Mouse (Mus musculus): ENCODE results near the gene Tmem200c. TPM values are rescaled to one million over a fixed set of nuclear protein-coding genes. Genes with fewer than 3 reads are reported as not detected.

Tmem200c gene
- polyA plus RNA-seq (2016; fragmentation: Nextera tagmentation; extraction: Ambion mirVana), result 3.5 TPM in 2 replicates

GRCm38 (mm10) chr17:68826323-68826722 lies at the start of gene Tmem200c:
Tmem200c (plus strand) TSS chr17:68826623.
- Histone ChIP-seq H3K4me2 (replicated peaks) (no peak within 1 kb of the TSS), H3K36me3 (no peaks in the 10 kb centered on the region), H3K9ac (no peak within 1 kb of the TSS), H3K4me1 (no peaks in the 10 kb centered on the region), H3K9me3 (replicated peaks) (no peaks in the 10 kb centered on the region), H3K27me3 (no peaks in the 10 kb centered on the region), H3K4me3 (no peak within 1 kb of the TSS), H3K27ac (no peak within 1 kb of the TSS)
- WGBS, result 90% methylated on average over 6 of the region's 6 CpGs
- no peak for ATAC-seq (ENCODE audit: low FRiP score)

GRCm38 (mm10) chr17:68793741-68794140 lies 32.7 kb upstream of the Tmem200c start:
- WGBS, result 84% methylated on average over 4 of the region's 4 CpGs
- H3K27ac ChIP-seq, result no peak overlapping the region
- no peak overlapping the region for H3K4me3 ChIP-seq
- H3K9ac ChIP-seq, result no peak overlapping the region
- no peaks in the 10 kb centered on the region for H3K36me3 ChIP-seq
- no peaks in the 10 kb centered on the region for H3K27me3 ChIP-seq
- H3K4me1 ChIP-seq, result no peaks in the 10 kb centered on the region
- no peak for ATAC-seq (ENCODE audit: low FRiP score)
- no peaks in the 10 kb centered on the region for H3K9me3 ChIP-seq (replicated peaks)
- H3K4me2 ChIP-seq (replicated peaks), result no peak overlapping the region

DNA sequence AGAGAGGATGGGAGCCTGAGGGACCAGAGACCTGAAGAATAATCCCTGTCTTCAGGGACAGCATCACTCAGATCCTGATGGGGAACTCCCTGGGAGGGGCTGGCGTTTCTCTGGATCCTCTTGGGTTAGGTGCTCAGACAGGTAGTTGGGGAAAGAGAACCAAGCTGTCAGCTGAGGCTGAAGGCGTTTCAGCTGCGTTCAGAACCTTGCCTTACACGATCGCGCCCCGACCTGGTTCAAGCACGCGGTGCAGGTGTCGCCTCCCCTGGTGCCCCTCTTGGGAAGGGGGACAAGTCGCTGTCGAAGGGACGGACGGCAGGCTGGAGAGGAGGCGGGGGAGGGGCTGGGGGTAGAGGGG lies 10.2 kb downstream of the Tmem200c start:
- 0% methylated on average over 15 of the region's 15 CpGs for WGBS
- peak; percentile 9; the same call in 1 of the 2 replicates for ATAC-seq (ENCODE audit: low FRiP score)
- Histone ChIP-seq H3K9me3 (replicated peaks) (no peaks in the 10 kb centered on the region), H3K36me3 (no peaks in the 10 kb centered on the region), H3K9ac (peak overlapping the region; percentile 70), H3K4me2 (replicated peaks) (peak overlapping the region; percentile 79), H3K27ac (no peak overlapping the region), H3K4me1 (peaks cover 21% of the 10 kb centered on the region), H3K27me3 (peaks cover 55% of the 10 kb centered on the region), H3K4me3 (peak overlapping the region; percentile 62)

- Histone ChIP-seq H3K4me1 (peaks cover 24% of the 10 kb centered on the region), H3K4me2 (replicated peaks) (peak overlapping the region; percentile 79), H3K36me3 (no peaks in the 10 kb centered on the region), H3K4me3 (peak overlapping the region; percentile 62), H3K27ac (peak overlapping the region; percentile 2; the same call in 1 of the 2 replicates), H3K9me3 (replicated peaks) (no peaks in the 10 kb centered on the region), H3K9ac (peak overlapping the region; percentile 70), H3K27me3 (peaks cover 60% of the 10 kb centered on the region)
- WGBS, result under 1% methylated on average over 63 of the region's 72 CpGs
- peak; percentile 86 for ATAC-seq (ENCODE audit: low FRiP score)
These were observed 10.8 kb downstream of the Tmem200c start for GRCm38 (mm10) chr17:68837013-68837858.

GRCm38 (mm10) chr17:68837859-68838194 lies 11.4 kb downstream of the Tmem200c start:
- Histone ChIP-seq H3K27me3 (peaks cover 60% of the 10 kb centered on the region), H3K36me3 (no peaks in the 10 kb centered on the region), H3K4me3 (peak overlapping the region; percentile 62), H3K4me2 (replicated peaks) (peak overlapping the region; percentile 79), H3K9ac (peak overlapping the region; percentile 70; the same call in 1 of the 2 replicates), H3K4me1 (peaks cover 24% of the 10 kb centered on the region), H3K9me3 (replicated peaks) (no peaks in the 10 kb centered on the region), H3K27ac (no peak overlapping the region; the same call in 1 of the 2 replicates)
- 5% methylated on average over 4 of the region's 4 CpGs for WGBS
- ATAC-seq (ENCODE audit: low FRiP score), result no peak

- Histone ChIP-seq H3K4me3 (peak overlapping the region; percentile 53; the same call in 1 of the 2 replicates), H3K4me2 (replicated peaks) (peak overlapping the region; percentile 95), H3K36me3 (no peaks in the 10 kb centered on the region), H3K4me1 (peaks cover 24% of the 10 kb centered on the region), H3K9me3 (replicated peaks) (no peaks in the 10 kb centered on the region), H3K9ac (no peak overlapping the region), H3K27ac (no peak overlapping the region), H3K27me3 (peaks cover 57% of the 10 kb centered on the region)
- no peak for ATAC-seq (ENCODE audit: low FRiP score)
- 16% methylated on average over 17 of the region's 17 CpGs for WGBS
These were observed 13.6 kb downstream of the Tmem200c start for GRCm38 (mm10) chr17:68839888-68840571.

DNA sequence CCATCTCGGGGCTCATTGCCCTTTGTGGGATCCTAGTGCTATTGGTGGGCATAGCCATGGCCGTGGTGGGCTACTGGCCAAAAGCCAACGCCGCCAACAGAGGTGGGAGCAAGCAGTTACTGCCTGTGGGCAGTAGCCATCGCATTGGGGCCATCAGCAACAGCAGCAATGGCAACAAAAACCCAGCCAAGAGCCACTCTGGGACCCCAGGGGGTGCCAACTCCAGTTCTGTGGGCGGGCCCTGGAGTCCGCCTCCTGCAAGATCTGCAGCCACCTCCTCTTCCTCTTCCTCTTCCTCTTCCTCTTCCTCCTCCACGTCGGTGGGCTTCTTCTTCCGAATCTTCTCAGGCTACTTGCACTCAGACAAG lies 14.1 kb downstream of the Tmem200c start:
- H3K27me3 ChIP-seq, result peaks cover 52% of the 10 kb centered on the region
- no peaks in the 10 kb centered on the region for H3K36me3 ChIP-seq
- no peak for ATAC-seq (ENCODE audit: low FRiP score)
- H3K4me2 ChIP-seq (replicated peaks), result peak overlapping the region; percentile 95
- peaks cover 24% of the 10 kb centered on the region for H3K4me1 ChIP-seq
- no peaks in the 10 kb centered on the region for H3K9me3 ChIP-seq (replicated peaks)
- H3K4me3 ChIP-seq, result peak overlapping the region; percentile 53
- WGBS, result 14% methylated on average over 10 of the region's 10 CpGs
- H3K9ac ChIP-seq, result 0 out of 2 replicates have a peak overlapping the region, but pooled peaks have one; percentile 72
- no peak overlapping the region for H3K27ac ChIP-seq

DNA sequence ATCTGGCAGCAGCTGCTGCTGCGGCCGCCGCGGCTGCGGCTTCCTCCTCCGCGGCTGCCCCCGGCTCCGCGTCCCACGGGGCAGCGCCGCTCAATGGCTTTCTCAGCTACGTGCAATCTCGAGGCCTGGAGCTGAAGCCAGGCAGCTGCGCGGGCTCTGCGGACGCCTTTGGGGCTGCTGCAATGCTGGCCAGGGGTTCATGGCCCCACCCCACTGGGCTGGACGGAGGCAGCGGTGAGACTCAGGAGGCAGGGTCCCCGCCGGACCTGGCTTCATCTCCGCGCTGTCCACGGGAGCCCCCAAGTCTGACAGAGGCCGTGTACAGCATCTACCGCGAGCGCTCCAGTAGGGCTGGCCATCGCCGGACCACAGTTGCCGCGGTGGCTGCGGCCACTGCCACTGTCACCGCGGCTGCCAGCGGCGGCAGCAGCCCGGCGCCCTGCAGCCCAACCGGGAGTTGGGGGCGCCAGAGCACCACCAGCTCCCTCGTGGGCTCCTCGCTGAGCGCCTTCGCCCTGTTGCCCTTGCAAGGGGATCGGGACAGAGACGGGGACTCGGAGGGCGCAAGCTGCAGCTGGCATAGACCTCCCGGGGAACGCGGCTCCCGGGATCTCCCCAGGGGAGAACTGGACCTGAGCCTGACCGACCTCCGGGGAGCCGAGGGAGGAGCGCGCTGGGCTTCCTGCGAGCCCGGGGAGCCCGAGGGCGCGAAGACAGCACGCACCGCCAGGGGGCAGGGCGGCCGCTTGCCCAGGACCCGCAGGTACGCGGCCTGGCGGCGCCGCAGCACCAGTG lies 14.9 kb downstream of the Tmem200c start:
- no peaks in the 10 kb centered on the region for H3K36me3 ChIP-seq
- peak overlapping the region; percentile 53 for H3K4me3 ChIP-seq
- no peaks in the 10 kb centered on the region for H3K9me3 ChIP-seq (replicated peaks)
- H3K4me2 ChIP-seq (replicated peaks), result peak overlapping the region; percentile 95
- WGBS, result under 1% methylated on average over 70 of the region's 75 CpGs
- H3K4me1 ChIP-seq, result peaks cover 24% of the 10 kb centered on the region
- peak; percentile 71 for ATAC-seq (ENCODE audit: low FRiP score)
- peak overlapping the region; percentile 72 for H3K9ac ChIP-seq
- H3K27ac ChIP-seq, result no peak overlapping the region; the same call in 1 of the 2 replicates
- peaks cover 45% of the 10 kb centered on the region for H3K27me3 ChIP-seq

GRCm38 (mm10) chr17:68841892-68842252 lies 15.4 kb downstream of the Tmem200c start:
- Histone ChIP-seq H3K27me3 (peaks cover 39% of the 10 kb centered on the region), H3K4me1 (peaks cover 19% of the 10 kb centered on the region), H3K27ac (no peak overlapping the region), H3K4me2 (replicated peaks) (peak overlapping the region; percentile 95), H3K9ac (peak overlapping the region; percentile 72), H3K4me3 (peak overlapping the region; percentile 53), H3K36me3 (no peaks in the 10 kb centered on the region), H3K9me3 (replicated peaks) (no peaks in the 10 kb centered on the region)
- ATAC-seq (ENCODE audit: low FRiP score), result peak; percentile 41
- 2% methylated on average over 22 of the region's 22 CpGs for WGBS

GRCm38 (mm10) chr17:68845931-68846330 lies 19.5 kb downstream of the Tmem200c start:
- WGBS, result 91% methylated on average over 5 of the region's 5 CpGs

GRCm38 (mm10) chr17:68848739-68849138 lies 22.3 kb downstream of the Tmem200c start:
- Histone ChIP-seq H3K27ac (no peak overlapping the region), H3K4me2 (replicated peaks) (no peak overlapping the region), H3K4me3 (no peak overlapping the region), H3K36me3 (no peaks in the 10 kb centered on the region), H3K27me3 (no peaks in the 10 kb centered on the region), H3K9me3 (replicated peaks) (no peaks in the 10 kb centered on the region), H3K9ac (no peak overlapping the region), H3K4me1 (no peaks in the 10 kb centered on the region)
- no peak for ATAC-seq (ENCODE audit: low FRiP score)
- WGBS, result 85% methylated on average over 6 of the region's 6 CpGs

More at GRCm38 (mm10) chr17:68845931-68846330, 19.5 kb downstream of the Tmem200c start:
- Histone ChIP-seq H3K9me3 (replicated peaks) (no peaks in the 10 kb centered on the region), H3K27ac (no peak overlapping the region), H3K4me2 (replicated peaks) (no peak overlapping the region), H3K27me3 (peaks cover 10% of the 10 kb centered on the region; the same call in 1 of the 2 replicates), H3K4me3 (no peak overlapping the region), H3K9ac (no peak overlapping the region), H3K4me1 (peaks cover 6% of the 10 kb centered on the region; the same call in 1 of the 2 replicates), H3K36me3 (no peaks in the 10 kb centered on the region)
- no peak for ATAC-seq (ENCODE audit: low FRiP score)
